Mouse (Mus musculus): Measurements from ENCODE around the gene Mroh2a.

GRCm38 (mm10) chr1:88230981-88231802 is 4.4 kb downstream of the Mroh2a start:
- TF ChIP-seq CTCF (IDR thresholded peaks at IDR 0.05; ENCODE audit: extremely low read depth, insufficient read depth, insufficient read length, insufficient replicate concordance) = no peak
- TF ChIP-seq POLR2A (IDR thresholded peaks at IDR 0.05; ENCODE audit: low read depth, low read length) = no peak
